Mouse (Mus musculus) ES-E14 (cell line): ENCODE measurements at regions not wholly inside any gene's neighbourhood (a gene's known extent, or its start where the extent isn't known, plus 50 kb on each side); places are given as distances from the start of the nearest gene placed in this dataset.

ENCODE experiments used
- CHD2 ChIP-seq: IDR thresholded peaks from 2 replicates; pipeline ENCODE4 v1.6.1; 2014; ENCODE audit warnings: mild to moderate bottlenecking, low read depth, low read length, inconsistent platforms
- HCFC1 ChIP-seq: IDR thresholded peaks from 2 replicates; pipeline ENCODE4 v1.6.1; 2012; ENCODE audit warnings: low read length, inconsistent platforms, borderline replicate concordance; ENCODE audit not compliant: insufficient read depth
- MAFK ChIP-seq: IDR thresholded peaks from 2 replicates; pipeline ENCODE4 v1.6.1; 2014; ENCODE audit warnings: mild to moderate bottlenecking, low read depth, low read length, inconsistent platforms; ENCODE audit not compliant: insufficient read depth
- ZC3H11A ChIP-seq: IDR thresholded peaks from 2 replicates; pipeline ENCODE4 v1.6.1; 2012; ENCODE audit warnings: low read depth, mild to moderate bottlenecking, inconsistent platforms, low read length, borderline replicate concordance
- ZNF384 ChIP-seq: IDR thresholded peaks from 2 replicates; pipeline ENCODE4 v1.6.1; 2012; ENCODE audit warnings: low read depth, low read length, inconsistent platforms

DNA sequence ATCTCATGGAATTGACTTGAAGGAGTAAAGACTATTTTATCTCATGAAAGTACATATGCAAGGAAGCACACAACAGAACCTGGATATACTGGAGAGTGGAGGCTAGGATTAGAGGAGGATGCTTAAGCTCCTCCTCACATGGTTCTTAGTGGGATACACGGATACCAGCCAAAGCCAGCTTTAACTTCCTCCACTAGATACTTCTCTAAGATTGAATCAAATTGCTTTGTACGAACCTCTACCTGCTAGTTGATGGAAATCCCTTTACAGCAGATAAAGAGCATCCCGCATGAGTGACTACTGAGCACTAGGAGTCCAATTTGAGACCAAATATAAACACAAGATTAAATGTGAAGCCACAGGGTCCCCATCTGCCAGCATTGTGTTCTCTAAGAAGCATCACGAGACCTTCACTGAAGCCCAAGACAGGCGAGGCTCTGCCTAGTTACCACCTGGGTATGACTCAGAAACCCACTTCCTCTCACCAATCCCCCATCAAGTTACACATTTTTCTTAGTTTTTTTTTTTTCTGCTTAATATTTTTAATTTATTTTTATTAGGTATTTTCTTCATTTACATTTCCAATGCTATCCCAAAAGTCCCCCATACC lies 307.9 kb upstream of the Lrrc3b start:
- TF ChIP-seq CHD2 (no peak), ZNF384 (no peak), HCFC1 (no peak), MAFK (no peak), ZC3H11A (no peak)
